Mouse (Mus musculus) urinary bladder, postnatal 25 days (tissue): ENCODE data around the gene Stoml1.
A peak's percentile ranks its signal among the peaks of the same experiment; 100 is the strongest.

Experiments
- DNase-seq: peaks from one replicate; pipeline ENCODE4 v3.0.0; 2022; ENCODE audit warnings: low spot score

Gene Stoml1

DNA sequence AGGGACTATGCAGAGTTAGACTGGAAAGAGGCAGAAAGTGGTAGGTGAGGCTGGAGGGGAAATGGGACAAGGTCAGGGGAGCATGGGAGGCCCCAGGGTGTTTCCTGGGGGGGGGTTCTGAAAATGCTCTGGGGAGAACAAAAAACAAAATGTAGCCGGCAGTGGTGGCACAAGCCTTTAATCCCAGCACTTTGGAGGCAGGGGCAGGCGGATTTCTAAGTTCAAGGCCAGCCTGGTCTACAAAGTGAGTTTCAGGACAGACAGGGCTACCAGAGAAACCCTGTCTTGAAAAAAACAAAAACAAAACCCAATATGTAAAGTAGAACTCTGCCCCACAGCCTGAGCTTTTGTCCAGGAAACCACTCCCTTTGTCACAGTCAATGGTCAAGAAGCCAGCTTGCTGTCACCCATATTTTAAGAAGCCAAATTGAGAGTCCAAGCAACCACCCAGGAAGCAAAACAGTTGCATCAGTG lies 19.1 kb downstream of the Stoml1 start:
- DNase-seq = no peak

DNA sequence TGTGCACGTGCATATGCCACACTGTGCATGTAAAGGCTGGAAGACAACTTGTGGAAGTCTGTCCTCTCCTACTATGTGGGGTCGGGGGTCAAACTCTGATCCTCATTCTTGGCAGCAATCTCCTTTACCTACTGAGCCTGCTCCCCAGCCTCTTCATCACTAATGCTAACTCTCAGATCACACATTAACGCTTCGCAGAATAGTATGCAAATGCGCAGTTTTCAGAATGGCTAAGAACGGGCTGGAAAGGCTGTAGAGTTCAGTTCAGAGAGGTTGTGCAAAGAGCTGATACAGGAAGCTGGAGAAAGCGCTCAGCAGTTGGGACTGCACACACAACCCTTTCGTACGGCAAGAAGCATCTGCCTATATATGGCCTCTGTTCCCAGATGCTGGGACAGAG lies 19.9 kb downstream of the Stoml1 start:
- DNase-seq = no peak

DNA sequence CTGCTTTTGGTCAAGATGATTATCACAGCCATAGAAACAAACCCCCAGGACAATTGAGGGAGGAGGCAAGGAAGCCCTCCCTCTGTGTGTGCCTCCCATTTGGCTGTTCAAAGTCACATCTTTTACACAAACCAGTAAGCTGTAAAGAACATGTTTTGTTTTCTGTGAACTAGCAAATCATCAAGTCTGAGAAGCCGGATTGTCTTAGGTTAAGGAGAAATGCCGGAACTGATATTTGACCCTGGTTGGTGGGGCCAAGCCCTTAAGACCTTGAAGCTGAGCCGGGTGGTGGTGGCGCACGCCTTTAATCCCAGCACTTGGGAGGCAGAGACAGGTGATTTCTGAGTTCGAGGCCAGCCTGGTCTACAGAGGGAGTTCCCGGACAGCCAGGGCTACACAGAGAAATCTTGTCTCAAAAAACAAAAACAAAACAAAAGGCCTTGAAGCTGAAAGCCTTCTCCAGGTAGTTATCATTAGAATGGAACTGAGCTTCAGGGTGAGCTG lies 21.2 kb downstream of the Stoml1 start:
- DNase-seq = no peak

DNA sequence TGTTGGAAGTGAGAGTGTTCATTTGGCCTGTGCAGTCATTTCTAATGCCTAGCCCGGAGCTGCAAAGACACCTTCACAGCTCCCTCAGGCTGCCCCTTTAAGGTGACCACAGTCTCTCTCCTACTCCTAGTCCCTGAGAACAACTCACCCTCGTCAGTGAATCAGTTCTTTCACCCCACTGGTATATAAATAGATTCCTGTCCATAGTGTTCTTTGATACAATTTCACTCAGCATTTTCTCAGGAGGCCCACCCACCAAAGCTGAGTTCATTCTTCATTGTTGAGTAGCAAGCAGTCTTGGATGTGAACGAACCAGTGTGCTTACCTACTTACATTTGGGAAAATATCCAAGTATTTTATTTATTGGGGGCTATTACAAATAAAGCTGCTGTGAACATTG lies 21.7 kb downstream of the Stoml1 start:
- no peak for DNase-seq

DNA sequence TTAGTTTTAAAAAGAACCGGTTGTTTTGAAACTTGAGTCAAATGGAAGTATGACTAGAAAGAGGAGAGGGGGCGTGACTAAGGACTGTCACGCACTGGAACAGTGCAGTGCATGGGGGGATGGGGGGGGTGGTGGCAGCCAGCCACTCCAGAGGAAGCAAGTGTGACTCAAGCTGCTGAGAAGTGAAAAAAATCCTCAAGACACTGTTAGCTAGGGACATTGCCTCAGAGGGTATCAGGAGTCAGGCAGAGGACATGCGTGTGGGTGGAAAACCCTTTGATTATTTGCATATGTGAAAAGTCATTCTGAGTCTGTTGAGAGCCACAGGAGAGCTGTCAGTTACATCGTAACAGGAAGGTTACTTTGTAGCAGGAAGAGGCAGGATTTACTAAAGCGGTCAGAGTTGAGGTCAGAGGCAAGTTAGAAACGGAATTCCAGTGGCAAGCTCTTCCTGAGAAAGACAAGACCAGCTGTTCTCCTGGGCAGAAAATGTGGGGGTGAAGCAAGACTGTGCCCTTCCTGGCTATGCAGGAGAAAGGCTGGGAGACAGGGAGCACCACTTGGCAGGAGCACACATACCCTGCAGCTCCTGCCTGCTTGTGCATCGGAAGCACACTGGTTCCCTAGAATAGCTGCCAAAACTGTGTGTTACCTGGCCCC lies 22.3 kb downstream of the Stoml1 start:
- no peak for DNase-seq

DNA sequence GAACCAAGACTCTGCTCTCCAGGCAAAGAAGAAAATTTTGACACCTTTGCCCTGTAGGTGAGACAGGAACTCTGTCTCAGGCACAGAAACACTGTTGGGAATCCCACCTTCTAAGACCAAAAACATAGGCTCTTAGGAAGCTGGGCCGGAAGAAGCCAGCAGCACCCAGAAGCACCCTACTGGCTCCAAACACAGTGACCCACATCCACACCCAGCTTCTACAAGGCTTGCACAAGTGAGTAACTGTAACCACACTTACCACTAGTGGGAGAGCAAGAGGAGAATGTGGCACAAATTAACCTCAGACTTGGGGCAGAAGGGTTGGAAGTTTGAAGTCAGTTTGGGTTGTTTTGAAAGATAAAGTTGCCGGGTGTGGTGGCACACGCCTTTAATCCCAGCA lies 22.8 kb downstream of the Stoml1 start:
- no peak for DNase-seq

- DNase-seq = no peak
Measured at GRCm38 (mm10) chr9:58276346-58276745, 23.4 kb downstream of the Stoml1 start.

DNA sequence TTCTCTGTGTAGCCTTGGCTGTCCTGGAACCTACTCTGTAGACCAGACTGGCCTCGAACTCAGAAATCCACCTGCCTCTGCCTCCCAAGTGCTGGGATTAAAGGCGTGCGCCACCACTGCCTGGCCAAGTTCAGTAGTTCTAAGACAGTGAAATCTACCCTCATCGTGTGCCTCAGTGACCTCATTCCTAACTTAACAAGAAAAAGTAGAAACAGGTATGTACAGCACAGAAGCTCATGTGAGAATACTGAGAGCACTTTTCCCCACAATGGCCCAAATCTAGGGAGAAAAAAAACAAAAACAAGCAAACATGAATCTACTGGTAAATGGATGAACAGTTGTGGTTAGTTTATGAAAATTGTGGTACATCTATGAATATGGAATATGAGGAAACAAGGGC lies 25.3 kb downstream of the Stoml1 start:
- DNase-seq = no peak

GRCm38 (mm10) chr9:58278821-58279723 lies 26.1 kb downstream of the Stoml1 start:
- no peak for DNase-seq

DNA sequence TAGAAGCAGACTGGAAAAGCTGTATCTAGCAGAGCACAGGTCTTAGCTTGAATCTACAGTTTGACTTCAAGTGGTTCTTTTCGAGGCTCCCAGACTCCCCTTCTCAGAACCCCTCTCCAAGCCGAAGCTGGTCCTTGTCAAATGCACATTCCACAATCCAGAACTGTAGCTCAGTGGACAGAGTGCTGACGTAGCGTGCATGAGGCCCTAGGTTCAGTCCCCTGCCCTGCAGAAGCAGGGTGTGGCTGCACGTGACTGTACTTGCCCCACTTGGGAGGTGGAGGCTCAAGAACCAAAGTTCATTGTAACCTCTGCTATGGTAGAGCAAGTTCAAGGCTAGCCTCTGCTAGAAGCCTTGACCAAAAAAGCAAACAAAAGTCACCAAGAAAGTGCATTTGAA lies 26.8 kb downstream of the Stoml1 start:
- no peak for DNase-seq

- DNase-seq = peak; percentile 51
Measured at GRCm38 (mm10) chr9:58280259-58281109, 27.5 kb downstream of the Stoml1 start.

GRCm38 (mm10) chr9:58281597-58281996 lies 28.6 kb downstream of the Stoml1 start:
- DNase-seq = peak; percentile 46

DNA sequence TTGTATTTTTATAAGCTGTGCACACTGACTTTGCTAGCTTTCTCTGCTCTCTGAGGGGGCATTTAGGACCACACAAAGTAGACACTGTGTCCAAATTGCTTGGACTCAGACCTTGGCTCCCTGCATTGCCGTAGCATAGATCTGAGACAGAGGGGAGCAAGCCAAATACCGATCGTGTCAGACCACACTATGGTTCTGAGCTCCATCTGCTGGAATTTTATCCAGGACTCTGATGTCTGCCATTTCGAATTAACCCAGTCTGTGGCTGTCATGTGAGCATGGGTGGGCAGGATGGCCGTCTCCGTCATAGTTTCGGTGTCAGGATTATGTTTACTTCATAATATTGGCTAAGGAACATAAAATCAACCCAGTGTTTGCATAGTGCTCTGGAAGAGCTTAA lies 30.5 kb downstream of the Stoml1 start:
- DNase-seq = no peak

DNA sequence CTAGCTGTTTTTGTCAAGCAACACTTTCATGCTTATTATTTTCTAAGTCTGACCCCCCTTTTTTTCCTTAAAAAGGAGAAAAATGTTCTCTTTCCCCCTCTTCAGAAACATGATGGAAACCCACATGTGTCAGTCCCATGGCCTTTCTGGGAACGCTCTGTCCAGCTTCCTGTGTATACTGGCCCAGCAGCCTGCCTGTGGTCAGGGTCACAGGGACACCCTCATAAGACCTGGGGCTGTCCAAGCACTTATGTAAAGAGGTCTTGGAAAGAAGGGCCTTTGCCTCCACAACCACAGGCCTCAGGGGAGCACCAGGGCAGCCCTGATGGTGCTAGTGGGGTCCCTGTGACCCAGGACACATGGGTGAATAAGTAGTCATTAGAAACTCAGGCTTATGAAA lies 36.1 kb downstream of the Stoml1 start:
- DNase-seq = no peak

DNA sequence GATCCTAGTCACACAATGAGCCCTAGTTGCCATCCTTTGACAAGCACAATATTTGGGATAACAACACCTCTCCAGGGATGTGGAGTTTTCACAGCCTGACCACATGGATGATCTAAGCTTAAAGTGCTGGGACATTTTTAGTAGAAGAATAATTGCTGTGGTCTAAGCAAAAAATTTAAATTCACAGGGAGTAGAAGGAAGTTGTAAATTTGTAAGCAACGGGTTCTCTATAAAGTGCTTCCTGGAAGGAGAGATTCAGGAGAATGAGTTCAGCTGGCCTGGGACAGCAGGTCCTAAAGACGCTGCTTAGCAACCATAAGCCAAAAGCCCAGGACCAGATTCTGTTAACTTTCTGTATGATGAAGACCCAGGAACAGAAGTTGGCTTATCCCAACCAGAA lies 36.9 kb downstream of the Stoml1 start:
- DNase-seq = no peak

GRCm38 (mm10) chr9:58294527-58294926 lies 41.6 kb downstream of the Stoml1 start:
- no peak for DNase-seq

GRCm38 (mm10) chr9:58295345-58295744 lies 42.4 kb downstream of the Stoml1 start:
- no peak for DNase-seq

DNA sequence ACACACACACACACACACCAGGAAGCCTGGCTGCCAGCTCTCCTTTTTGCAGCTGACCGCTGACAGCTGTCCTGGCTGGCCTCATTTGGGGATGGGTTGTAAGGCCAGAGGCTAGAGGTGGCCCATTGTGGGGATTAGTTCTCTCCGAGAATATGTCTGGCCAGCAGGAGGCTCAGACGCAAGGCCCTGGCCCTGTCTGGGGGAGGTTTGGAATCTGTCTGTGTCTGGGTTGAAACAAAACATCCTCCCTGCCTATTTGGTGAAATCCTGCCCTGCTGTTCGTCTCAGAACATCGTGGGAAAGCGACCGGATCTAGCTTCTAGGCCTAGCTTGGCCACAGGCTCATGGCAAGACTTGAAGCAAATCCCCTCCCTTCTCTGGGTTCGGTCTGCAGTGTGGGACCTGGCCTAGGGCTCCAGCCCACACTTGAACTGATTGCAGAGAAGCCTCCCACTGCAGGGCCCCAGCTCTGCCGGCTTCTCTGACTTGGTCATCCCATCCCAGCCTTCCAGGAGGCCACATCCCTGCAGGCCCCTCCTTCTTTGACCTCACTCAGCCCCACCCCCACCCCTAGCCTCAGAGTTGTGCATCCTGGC lies 42.9 kb downstream of the Stoml1 start:
- DNase-seq = no peak

GRCm38 (mm10) chr9:58297065-58297464 lies 44.1 kb downstream of the Stoml1 start:
- no peak for DNase-seq

- DNase-seq = no peak
Measured at GRCm38 (mm10) chr9:58297961-58298477, 45.1 kb downstream of the Stoml1 start.

DNA sequence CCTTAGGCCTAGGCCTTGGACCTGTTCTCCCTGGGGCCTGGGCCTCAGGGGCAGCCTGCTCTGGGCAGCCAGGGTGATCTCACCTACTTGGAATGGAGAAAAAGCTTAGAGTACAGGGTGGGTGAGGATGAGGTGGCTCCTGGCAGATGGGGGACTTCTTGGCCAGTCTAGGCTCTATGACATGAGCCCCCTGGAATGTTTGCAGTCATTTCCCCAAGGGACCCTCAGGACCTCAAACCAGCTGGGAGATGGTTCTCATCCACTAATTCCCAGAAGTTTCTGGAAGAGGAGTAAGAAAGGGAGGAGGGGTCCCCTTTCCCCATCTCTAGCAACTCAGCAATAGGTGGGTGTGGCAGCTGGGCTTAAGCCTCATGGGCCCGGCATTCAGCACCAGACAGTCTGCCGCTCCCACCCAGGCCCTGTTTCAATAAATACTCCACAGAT lies 46.4 kb downstream of the Stoml1 start:
- no peak for DNase-seq

GRCm38 (mm10) chr9:58303115-58303514 lies 50.2 kb downstream of the Stoml1 start:
- DNase-seq = no peak
